9 mouse cellular contexts compared by ENCODE assay signal in the genomic region with DNA sequence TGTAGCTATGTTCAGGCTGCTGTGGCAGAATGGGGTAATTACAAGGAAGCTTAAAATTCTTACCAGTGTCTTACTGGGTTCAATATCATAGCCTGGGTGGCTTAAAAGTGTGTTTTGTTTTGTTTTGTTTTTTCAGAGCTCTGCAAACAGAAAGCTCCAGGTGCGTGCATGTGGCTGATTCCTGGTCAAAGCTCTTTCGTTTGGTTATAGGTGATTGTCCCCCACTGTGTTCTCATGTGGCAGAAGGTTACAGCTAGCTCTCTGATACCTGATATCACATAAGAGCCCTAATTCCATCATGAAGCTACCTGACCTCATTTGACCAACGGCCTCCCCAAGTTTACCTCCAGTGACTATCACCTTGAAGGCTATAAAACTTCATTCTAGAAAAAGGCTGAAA.
"Had no signal": no experiment of that assay in that cellular context is flagged by ENCODE, and none has a peak within 500 bp of the region (broad histone marks: within the 10 kb centered on the region; RNA-seq: fewer than 3 reads in every experiment).

No protein-coding gene starts in this region.

- H3K27ac ChIP-seq: left cerebral cortex, adult 2 months; limb, embryonic 10.5 days; liver, embryonic 15.5 days; midbrain, embryonic 15.5 days; neural tube, embryonic 12.5 days; stomach, postnatal 0 days had no signal

- H3K9ac ChIP-seq: liver, embryonic 15.5 days; midbrain, embryonic 15.5 days; neural tube, embryonic 12.5 days had no signal

- H3K4me3 ChIP-seq: left cerebral cortex, adult 2 months; limb, embryonic 10.5 days; liver, embryonic 15.5 days; midbrain, embryonic 15.5 days; neural tube, embryonic 12.5 days had no signal

- DNase-seq: kidney, postnatal 10 days; thymus, adult 2 months; thymus, postnatal 36 days had no signal

- H3K36me3 ChIP-seq: limb, embryonic 10.5 days; liver, embryonic 15.5 days; midbrain, embryonic 15.5 days; neural tube, embryonic 12.5 days had no signal

- H3K9me3 ChIP-seq: limb, embryonic 10.5 days; liver, embryonic 15.5 days; midbrain, embryonic 15.5 days; neural tube, embryonic 12.5 days had no signal

- H3K4me2 ChIP-seq: liver, embryonic 15.5 days; midbrain, embryonic 15.5 days; neural tube, embryonic 12.5 days had no signal

- H3K4me1 ChIP-seq: liver, embryonic 15.5 days; midbrain, embryonic 15.5 days; neural tube, embryonic 12.5 days had no signal

- H3K27me3 ChIP-seq: midbrain, embryonic 15.5 days; neural tube, embryonic 12.5 days had no signal

- ATAC-seq: midbrain, embryonic 15.5 days had no signal
